Mouse (Mus musculus): ENCODE data around the gene Tspan7. TPM values are rescaled to one million over a fixed set of nuclear protein-coding genes. Genes with fewer than 3 reads are reported as not detected.

The Tspan7 gene
- total RNA-seq (2015) = 0.07 TPM in 1 of 2 replicates, not detected in the other
- not detected in 2 replicates for total RNA-seq (2017)

- peak; percentile 65 for ATAC-seq (replicated peaks; ENCODE audit: poor library complexity)
Measured at GRCm38 (mm10) chrX:10484872-10485569, at the start of gene Tspan7. Gene Tspan7, plus strand, starts transcription at chrX:10485158.

- no peak for ATAC-seq (replicated peaks; ENCODE audit: poor library complexity)
Measured at GRCm38 (mm10) chrX:10449323-10449980, 35.5 kb upstream of the Tspan7 start.

- ATAC-seq (replicated peaks; ENCODE audit: poor library complexity) = no peak
Measured at GRCm38 (mm10) chrX:10450143-10451060, 34.6 kb upstream of the Tspan7 start.

GRCm38 (mm10) chrX:10453798-10454197, 31.2 kb upstream of the Tspan7 start:
- no peak for ATAC-seq (replicated peaks; ENCODE audit: poor library complexity)

GRCm38 (mm10) chrX:10457256-10457655, 27.7 kb upstream of the Tspan7 start:
- no peak for ATAC-seq (replicated peaks; ENCODE audit: poor library complexity)

GRCm38 (mm10) chrX:10477088-10477487, 7.9 kb upstream of the Tspan7 start:
- ATAC-seq (replicated peaks; ENCODE audit: poor library complexity) = no peak

- no peak for ATAC-seq (replicated peaks; ENCODE audit: poor library complexity)
Measured at GRCm38 (mm10) chrX:10479031-10479886, 5.7 kb upstream of the Tspan7 start.

GRCm38 (mm10) chrX:10479943-10480342, 5.0 kb upstream of the Tspan7 start:
- ATAC-seq (replicated peaks; ENCODE audit: poor library complexity) = no peak

- peak; percentile 29; the same call in 1 of the 2 replicates for ATAC-seq (replicated peaks; ENCODE audit: poor library complexity)
Measured at GRCm38 (mm10) chrX:10485664-10486211, 780 bp downstream of the Tspan7 start.

- no peak for ATAC-seq (replicated peaks; ENCODE audit: poor library complexity)
Measured at GRCm38 (mm10) chrX:10498580-10498979, 13.6 kb downstream of the Tspan7 start.

GRCm38 (mm10) chrX:10502616-10503015, 17.7 kb downstream of the Tspan7 start:
- ATAC-seq (replicated peaks; ENCODE audit: poor library complexity) = no peak

- no peak for ATAC-seq (replicated peaks; ENCODE audit: poor library complexity)
Measured at GRCm38 (mm10) chrX:10514417-10514816, 29.5 kb downstream of the Tspan7 start.

GRCm38 (mm10) chrX:10514971-10515370, 30.0 kb downstream of the Tspan7 start:
- ATAC-seq (replicated peaks; ENCODE audit: poor library complexity) = no peak

- ATAC-seq (replicated peaks; ENCODE audit: poor library complexity) = no peak
Measured at GRCm38 (mm10) chrX:10516448-10516847, 31.5 kb downstream of the Tspan7 start.

- ATAC-seq (replicated peaks; ENCODE audit: poor library complexity) = no peak
Measured at GRCm38 (mm10) chrX:10516925-10517324, 32.0 kb downstream of the Tspan7 start.

- ATAC-seq (replicated peaks; ENCODE audit: poor library complexity) = no peak
Measured at GRCm38 (mm10) chrX:10517756-10518155, 32.8 kb downstream of the Tspan7 start.

GRCm38 (mm10) chrX:10518510-10518909, 33.6 kb downstream of the Tspan7 start:
- no peak for ATAC-seq (replicated peaks; ENCODE audit: poor library complexity)

GRCm38 (mm10) chrX:10535450-10535849, 50.5 kb downstream of the Tspan7 start:
- ATAC-seq (replicated peaks; ENCODE audit: poor library complexity) = no peak

GRCm38 (mm10) chrX:10539009-10539408, 54.1 kb downstream of the Tspan7 start:
- no peak for ATAC-seq (replicated peaks; ENCODE audit: poor library complexity)

Data from megakaryocyte progenitor cell, adult 5-6 weeks (primary cell).